Mouse (Mus musculus): ENCODE measurements around the gene Rapgef4. TPM values are rescaled to one million over a fixed set of nuclear protein-coding genes. Genes with fewer than 3 reads are reported as not detected.
"Not testable (repeated sequence)": the region's sequence is repeated elsewhere in the genome, so short reads cannot be mapped to it uniquely, and the experiment has no call there.

The Rapgef4 gene
- polyA plus RNA-seq, 1 experiment = 0.08 TPM

GRCm38 (mm10) chr2:72068505-72068904 lies 87.5 kb downstream of the Rapgef4 start:
- no peak overlapping the region for H3ac ChIP-seq (ENCODE audit: control insufficient read depth, insufficient read length, low read depth)
- no peak for TF ChIP-seq CTCF (IDR thresholded peaks at IDR 0.05; ENCODE audit: control insufficient read depth, insufficient read depth, insufficient read length)
- no peak for TF ChIP-seq FOSL1 (IDR thresholded peaks at IDR 0.05; ENCODE audit: insufficient read depth, low read length, poor library complexity, severe bottlenecking)
- no peak for TF ChIP-seq MYOG (IDR thresholded peaks at IDR 0.05; ENCODE audit: control insufficient read depth, extremely low read depth, insufficient read length)
- no peak for TF ChIP-seq CEBPB (IDR thresholded peaks at IDR 0.05; ENCODE audit: low read depth)
- TF ChIP-seq MAX (IDR thresholded peaks at IDR 0.05) = no peak
- TF ChIP-seq USF1 (IDR thresholded peaks at IDR 0.05; ENCODE audit: low read depth) = no peak
- no peak for TF ChIP-seq MYOD1 (IDR thresholded peaks at IDR 0.05; ENCODE audit: control insufficient read depth, insufficient read length, low read depth)

DNA sequence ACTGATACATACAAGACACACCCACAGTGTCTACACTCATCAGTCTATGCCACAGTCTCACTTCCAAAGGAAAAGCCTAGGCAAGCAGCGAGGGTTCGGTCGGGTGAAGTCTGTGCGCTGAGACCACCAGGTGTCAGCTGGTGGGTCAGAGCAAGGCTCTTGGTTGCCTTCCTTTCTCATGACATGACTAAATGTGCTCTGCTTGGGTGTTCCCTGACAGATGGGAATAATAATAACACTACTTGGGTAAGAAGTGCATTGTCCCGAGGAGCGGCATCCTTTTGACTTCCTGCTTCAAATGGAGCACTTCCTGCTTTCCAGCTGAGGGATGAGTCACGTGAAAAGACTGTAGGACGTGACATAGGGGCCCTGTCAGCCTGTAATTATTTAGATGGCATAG lies 89.0 kb downstream of the Rapgef4 start:
- TF ChIP-seq MYOG (IDR thresholded peaks at IDR 0.05; ENCODE audit: control insufficient read depth, extremely low read depth, insufficient read length) = no peak
- no peak for TF ChIP-seq CTCF (IDR thresholded peaks at IDR 0.05; ENCODE audit: control insufficient read depth, insufficient read depth, insufficient read length)
- TF ChIP-seq CEBPB (IDR thresholded peaks at IDR 0.05; ENCODE audit: low read depth) = no peak
- TF ChIP-seq MAX (IDR thresholded peaks at IDR 0.05) = no peak
- TF ChIP-seq FOSL1 (IDR thresholded peaks at IDR 0.05; ENCODE audit: insufficient read depth, low read length, poor library complexity, severe bottlenecking) = no peak
- no peak for TF ChIP-seq MYOD1 (IDR thresholded peaks at IDR 0.05; ENCODE audit: control insufficient read depth, insufficient read length, low read depth)
- TF ChIP-seq USF1 (IDR thresholded peaks at IDR 0.05; ENCODE audit: low read depth) = no peak
- Histone ChIP-seq H3K79me3 (ENCODE audit: low read depth) (no peaks in the 10 kb centered on the region), H3K27me3 (ENCODE audit: control insufficient read depth, insufficient read depth, insufficient read length) (no peaks in the 10 kb centered on the region), H3ac (ENCODE audit: control insufficient read depth, insufficient read length, low read depth) (no peak overlapping the region), H3K36me3 (ENCODE audit: control insufficient read depth, insufficient read depth) (no peaks in the 10 kb centered on the region), H3K4me3 (ENCODE audit: insufficient read depth, poor library complexity, severe bottlenecking) (no peak overlapping the region), H3K79me2 (ENCODE audit: control insufficient read depth, insufficient read depth) (no peaks in the 10 kb centered on the region)

More at GRCm38 (mm10) chr2:72068505-72068904, 87.5 kb downstream of the Rapgef4 start:
- Histone ChIP-seq H3K79me3 (ENCODE audit: low read depth) (no peaks in the 10 kb centered on the region), H3K79me2 (ENCODE audit: control insufficient read depth, insufficient read depth) (no peaks in the 10 kb centered on the region), H3K36me3 (ENCODE audit: control insufficient read depth, insufficient read depth) (no peaks in the 10 kb centered on the region), H3K4me3 (ENCODE audit: insufficient read depth, poor library complexity, severe bottlenecking) (no peak overlapping the region), H3K27me3 (ENCODE audit: control insufficient read depth, insufficient read depth, insufficient read length) (no peaks in the 10 kb centered on the region)

DNA sequence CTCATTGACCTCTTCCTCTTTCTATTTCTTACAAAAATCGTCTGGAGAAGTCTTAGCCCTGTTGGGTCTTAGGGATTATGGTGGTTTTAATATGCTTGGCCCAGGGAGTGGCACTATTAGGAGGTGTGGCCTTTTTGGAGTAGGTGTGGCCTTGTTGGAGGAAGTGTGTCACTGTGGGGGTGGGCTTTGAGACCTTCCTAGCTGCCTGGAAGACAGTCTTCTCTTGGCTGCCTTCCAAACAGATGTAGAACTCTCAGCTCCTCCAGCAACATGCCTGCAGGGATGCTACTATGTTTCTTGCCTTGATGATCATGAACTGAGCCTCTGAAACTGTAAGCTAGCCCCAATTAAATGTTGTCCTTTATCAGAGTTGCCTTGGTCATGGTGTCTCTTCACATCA lies 92.1 kb downstream of the Rapgef4 start:
- not testable (repeated sequence) for H3K79me2 ChIP-seq (ENCODE audit: control insufficient read depth, insufficient read depth); H3K27me3 ChIP-seq (ENCODE audit: control insufficient read depth, insufficient read depth, insufficient read length); H3K79me3 ChIP-seq (ENCODE audit: low read depth); H3ac ChIP-seq (ENCODE audit: control insufficient read depth, insufficient read length, low read depth); H3K4me3 ChIP-seq (ENCODE audit: insufficient read depth, poor library complexity, severe bottlenecking); H3K36me3 ChIP-seq (ENCODE audit: control insufficient read depth, insufficient read depth)

GRCm38 (mm10) chr2:72074999-72075561 lies 94.0 kb downstream of the Rapgef4 start:
- no peaks in the 10 kb centered on the region for H3K27me3 ChIP-seq (ENCODE audit: control insufficient read depth, insufficient read depth, insufficient read length)
- TF ChIP-seq CTCF (IDR thresholded peaks at IDR 0.05; ENCODE audit: control insufficient read depth, insufficient read depth, insufficient read length) (no peak), FOSL1 (IDR thresholded peaks at IDR 0.05; ENCODE audit: insufficient read depth, low read length, poor library complexity, severe bottlenecking) (no peak), MAX (IDR thresholded peaks at IDR 0.05) (no peak), CEBPB (IDR thresholded peaks at IDR 0.05; ENCODE audit: low read depth) (no peak), MYOG (IDR thresholded peaks at IDR 0.05; ENCODE audit: control insufficient read depth, extremely low read depth, insufficient read length) (no peak), MYOD1 (IDR thresholded peaks at IDR 0.05; ENCODE audit: control insufficient read depth, insufficient read length, low read depth) (no peak), USF1 (IDR thresholded peaks at IDR 0.05; ENCODE audit: low read depth) (no peak)
- no peaks in the 10 kb centered on the region for H3K79me3 ChIP-seq (ENCODE audit: low read depth)
- no peaks in the 10 kb centered on the region for H3K36me3 ChIP-seq (ENCODE audit: control insufficient read depth, insufficient read depth)
- H3K79me2 ChIP-seq (ENCODE audit: control insufficient read depth, insufficient read depth) = no peaks in the 10 kb centered on the region
- H3K4me3 ChIP-seq (ENCODE audit: insufficient read depth, poor library complexity, severe bottlenecking) = no peak overlapping the region
- no peak overlapping the region for H3ac ChIP-seq (ENCODE audit: control insufficient read depth, insufficient read length, low read depth)

- TF ChIP-seq MYOG (IDR thresholded peaks at IDR 0.05; ENCODE audit: control insufficient read depth, extremely low read depth, insufficient read length) (no peak), USF1 (IDR thresholded peaks at IDR 0.05; ENCODE audit: low read depth) (no peak), CTCF (IDR thresholded peaks at IDR 0.05; ENCODE audit: control insufficient read depth, insufficient read depth, insufficient read length) (no peak), FOSL1 (IDR thresholded peaks at IDR 0.05; ENCODE audit: insufficient read depth, low read length, poor library complexity, severe bottlenecking) (no peak), MYOD1 (IDR thresholded peaks at IDR 0.05; ENCODE audit: control insufficient read depth, insufficient read length, low read depth) (no peak), CEBPB (IDR thresholded peaks at IDR 0.05; ENCODE audit: low read depth) (no peak), MAX (IDR thresholded peaks at IDR 0.05) (no peak)
- H3K27me3 ChIP-seq (ENCODE audit: control insufficient read depth, insufficient read depth, insufficient read length) = no peaks in the 10 kb centered on the region
- no peak overlapping the region for H3ac ChIP-seq (ENCODE audit: control insufficient read depth, insufficient read length, low read depth)
- no peak overlapping the region for H3K4me3 ChIP-seq (ENCODE audit: insufficient read depth, poor library complexity, severe bottlenecking)
- no peaks in the 10 kb centered on the region for H3K79me3 ChIP-seq (ENCODE audit: low read depth)
- no peaks in the 10 kb centered on the region for H3K79me2 ChIP-seq (ENCODE audit: control insufficient read depth, insufficient read depth)
- no peaks in the 10 kb centered on the region for H3K36me3 ChIP-seq (ENCODE audit: control insufficient read depth, insufficient read depth)
These were observed 96.6 kb downstream of the Rapgef4 start for GRCm38 (mm10) chr2:72077490-72078139.

GRCm38 (mm10) chr2:72078140-72078521 lies 97.1 kb downstream of the Rapgef4 start:
- Histone ChIP-seq H3K36me3 (ENCODE audit: control insufficient read depth, insufficient read depth) (no peaks in the 10 kb centered on the region), H3K79me2 (ENCODE audit: control insufficient read depth, insufficient read depth) (no peaks in the 10 kb centered on the region), H3K27me3 (ENCODE audit: control insufficient read depth, insufficient read depth, insufficient read length) (no peaks in the 10 kb centered on the region), H3ac (ENCODE audit: control insufficient read depth, insufficient read length, low read depth) (no peak overlapping the region), H3K79me3 (ENCODE audit: low read depth) (no peaks in the 10 kb centered on the region), H3K4me3 (ENCODE audit: insufficient read depth, poor library complexity, severe bottlenecking) (no peak overlapping the region)
- TF ChIP-seq CEBPB (IDR thresholded peaks at IDR 0.05; ENCODE audit: low read depth) = peak; percentile 59
- TF ChIP-seq CTCF (IDR thresholded peaks at IDR 0.05; ENCODE audit: control insufficient read depth, insufficient read depth, insufficient read length) = no peak
